Mouse (Mus musculus) kidney, embryonic 16.5 days (tissue): Measurements from ENCODE around the gene Tenm2. TPM values are rescaled to one million over a fixed set of nuclear protein-coding genes. Genes with fewer than 3 reads are reported as not detected.

ENCODE experiments used
- ATAC-seq: fragments of 200-750 bp; cut with Nextera tagmentation; 2 replicates; pipeline ENCODE4 v1.8.0; 2017; ENCODE audit warnings: moderate TSS enrichment; ENCODE audit not compliant: low FRiP score, low TSS enrichment
- H3K27ac ChIP-seq: fragments of 300-500 bp; sonication (generic); 2 replicates; pipeline ENCODE4 v1.5.1; 2014; ENCODE audit warnings: low read length
- H3K27me3 ChIP-seq: fragments of 300-500 bp; sonication (generic); 2 replicates; pipeline ENCODE4 v1.6.1; 2014; ENCODE audit warnings: low read length, control low read depth, mixed read lengths; ENCODE audit not compliant: insufficient read depth
- H3K36me3 ChIP-seq: fragments of 300-500 bp; sonication (generic); 2 replicates; pipeline ENCODE4 v1.6.1; 2014; ENCODE audit warnings: low read length, control low read depth, mixed read lengths; ENCODE audit not compliant: insufficient read depth
- H3K4me1 ChIP-seq: fragments of 300-500 bp; sonication (generic); 2 replicates; pipeline ENCODE4 v1.6.1; 2014; ENCODE audit warnings: low read length, control low read depth, mixed read lengths; ENCODE audit not compliant: insufficient read depth
- H3K4me2 ChIP-seq: fragments of 300-500 bp; sonication (generic); replicated peaks from 2 replicates; pipeline ENCODE4 v1.6.1; 2014; ENCODE audit warnings: low read depth, low read length
- H3K4me3 ChIP-seq: fragments of 300-500 bp; sonication (generic); 2 replicates; pipeline ENCODE4 v1.5.1; 2014; ENCODE audit warnings: mild to moderate bottlenecking, low read length
- H3K9ac ChIP-seq: fragments of 300-500 bp; sonication (generic); replicated peaks from 2 replicates; pipeline ENCODE4 v1.6.1; 2014; ENCODE audit warnings: low read length
- H3K9me3 ChIP-seq: fragments of 300-500 bp; sonication (generic); 2 replicates; pipeline ENCODE4 v1.6.1; 2016; ENCODE audit warnings: low read length, control low read depth
- WGBS: fragments of 180-500 bp; shearing (Covaris S2); extraction: QIAGEN DNeasy Blood & Tissue Kit; methylation state at CpG from one replicate; pipeline ENCODE4 v1.1.7; 2014; 5-methylcytosine and 5-hydroxymethylcytosine counted together
- polyA plus RNA-seq: library from polyadenylated mRNA; unstranded; fragments of >200 nt; fragmentation: Nextera tagmentation; extraction: Ambion mirVana; gene quantifications from 2 replicates; pipeline ENCODE4 v1.2.1, GENCODE M21; 2015

Gene Tenm2
- polyA plus RNA-seq, 1 experiment from 2014 or later = 0.76 TPM

DNA sequence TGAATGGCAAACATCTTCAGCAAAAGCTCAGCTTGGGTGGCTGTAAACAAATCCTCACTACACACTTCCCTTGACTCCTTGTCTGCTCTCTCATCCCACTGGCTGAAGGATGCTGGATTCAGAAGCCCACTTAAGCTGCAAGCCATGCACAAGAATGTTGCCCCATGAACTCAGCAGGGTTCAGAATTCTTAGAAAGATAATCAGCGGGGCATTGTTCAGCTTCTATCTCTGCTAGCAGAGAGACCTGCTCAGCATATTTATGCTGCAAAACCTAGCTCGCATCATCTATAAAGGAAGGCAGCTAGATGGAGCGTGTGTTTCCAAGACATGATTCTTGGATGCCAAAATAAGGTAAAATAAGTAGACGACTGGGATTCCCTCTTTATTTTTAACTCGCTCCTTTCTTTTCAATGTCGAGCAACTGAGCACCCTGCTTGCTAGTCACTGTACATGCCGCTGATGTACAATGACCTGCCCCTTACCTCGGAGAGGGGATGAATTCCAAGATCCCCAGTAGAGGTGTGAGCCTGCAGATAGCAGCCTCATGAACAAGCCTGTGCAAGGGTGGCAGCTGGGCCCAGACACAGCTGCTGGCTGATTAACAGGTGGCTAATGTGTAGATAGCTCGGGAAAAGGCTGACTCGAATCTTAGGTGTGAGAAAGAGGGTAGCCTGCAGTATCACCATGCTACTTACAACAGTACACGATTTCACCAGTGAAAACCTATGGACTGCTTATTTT is 686.2 kb downstream of the Tenm2 start:
- 83% methylated on average over 11 of the region's 11 CpGs for WGBS
- Histone ChIP-seq H3K27ac (no peak overlapping the region), H3K36me3 (no peaks in the 10 kb centered on the region), H3K9me3 (no peaks in the 10 kb centered on the region), H3K9ac (no peak overlapping the region), H3K4me1 (no peaks in the 10 kb centered on the region), H3K27me3 (no peaks in the 10 kb centered on the region), H3K4me2 (no peak overlapping the region), H3K4me3 (no peak overlapping the region)
- no peak for ATAC-seq

DNA sequence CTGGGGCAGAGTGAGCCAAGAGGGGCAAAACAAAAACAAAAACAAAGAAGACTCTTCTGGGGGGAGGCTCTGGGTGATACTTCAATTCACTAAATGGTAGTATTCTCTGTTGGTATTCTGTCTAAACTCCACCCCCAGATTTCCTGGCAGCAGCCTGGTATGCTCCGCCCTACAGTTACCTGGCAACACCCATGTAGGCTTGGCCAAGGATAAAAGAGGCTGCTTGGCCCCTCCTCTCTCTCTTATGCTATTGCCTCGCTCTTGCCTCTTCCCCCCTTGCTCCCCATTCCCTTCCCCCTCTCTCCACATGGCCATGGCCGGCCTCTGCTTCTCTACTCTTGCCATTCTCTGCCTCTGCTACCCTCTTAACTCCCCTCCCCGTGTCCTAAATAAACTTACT is 687.6 kb downstream of the Tenm2 start:
- H3K36me3 ChIP-seq = no peaks in the 10 kb centered on the region
- no peaks in the 10 kb centered on the region for H3K4me1 ChIP-seq
- ATAC-seq = no peak
- WGBS = 78% methylated on average over 4 of the region's 4 CpGs
- H3K4me3 ChIP-seq = no peak overlapping the region
- no peaks in the 10 kb centered on the region for H3K9me3 ChIP-seq
- no peak overlapping the region for H3K9ac ChIP-seq
- H3K4me2 ChIP-seq = no peak overlapping the region
- H3K27ac ChIP-seq = no peak overlapping the region
- no peaks in the 10 kb centered on the region for H3K27me3 ChIP-seq

DNA sequence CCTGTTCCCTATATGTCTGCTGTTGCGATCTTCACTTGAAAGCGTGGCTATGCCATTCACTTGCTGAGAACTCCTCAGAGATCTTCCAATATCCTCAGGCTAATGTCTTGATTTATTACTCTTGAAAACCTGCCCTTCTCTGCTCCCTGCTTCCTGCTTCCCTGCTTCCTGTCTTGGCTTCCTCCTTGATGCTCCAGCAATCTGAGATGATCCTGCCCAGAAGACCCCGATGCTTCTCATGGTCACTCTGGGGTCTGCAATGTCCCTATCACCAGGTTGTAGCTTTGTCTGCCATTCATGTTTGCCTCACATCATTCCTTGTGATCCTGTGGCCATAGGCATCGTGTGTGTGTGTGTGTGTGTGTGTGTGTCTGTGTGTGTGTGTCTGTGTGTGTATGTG is 697.6 kb downstream of the Tenm2 start:
- Histone ChIP-seq H3K4me2 (no peak overlapping the region), H3K9me3 (no peaks in the 10 kb centered on the region), H3K27me3 (no peaks in the 10 kb centered on the region; the same call in 1 of the 2 replicates), H3K36me3 (no peaks in the 10 kb centered on the region), H3K4me1 (no peaks in the 10 kb centered on the region), H3K4me3 (no peak overlapping the region), H3K9ac (no peak overlapping the region), H3K27ac (no peak overlapping the region)
- ATAC-seq = peak; percentile 37; the same call in 1 of the 2 replicates
- WGBS = 47% methylated on average over 4 of the region's 4 CpGs

DNA sequence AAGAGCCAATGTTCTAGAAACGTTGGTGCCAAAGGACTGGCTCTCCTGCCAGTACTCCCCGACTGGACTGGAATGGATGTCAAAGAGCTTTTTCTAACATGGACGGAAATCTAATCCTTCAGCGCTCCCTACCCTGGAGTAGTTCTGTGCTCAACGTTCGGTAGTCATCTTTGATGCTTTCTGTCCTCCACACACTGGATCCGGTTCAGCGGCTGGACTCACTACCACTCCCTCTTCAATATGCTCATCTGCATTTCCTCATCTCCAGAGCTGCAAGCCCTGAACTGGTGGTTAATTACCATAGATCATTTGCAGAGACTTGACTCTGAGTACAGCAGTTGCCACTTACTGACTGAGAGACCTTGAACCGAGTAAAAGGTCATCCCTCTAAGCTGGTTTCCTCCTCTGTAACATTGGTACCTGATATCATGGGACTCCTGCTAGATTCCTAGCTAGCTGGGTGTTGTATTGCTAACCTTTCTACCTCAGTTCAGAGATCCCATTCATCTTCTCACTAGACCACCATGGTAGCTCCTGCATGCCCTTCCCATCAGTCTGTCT is 698.1 kb downstream of the Tenm2 start:
- Histone ChIP-seq H3K4me2 (no peak overlapping the region), H3K4me3 (no peak overlapping the region), H3K36me3 (no peaks in the 10 kb centered on the region), H3K9ac (no peak overlapping the region), H3K27ac (no peak overlapping the region), H3K4me1 (no peaks in the 10 kb centered on the region), H3K9me3 (no peaks in the 10 kb centered on the region), H3K27me3 (no peaks in the 10 kb centered on the region; the same call in 1 of the 2 replicates)
- 52% methylated on average over 9 of the region's 9 CpGs for WGBS
- peak; percentile 90 for ATAC-seq

DNA sequence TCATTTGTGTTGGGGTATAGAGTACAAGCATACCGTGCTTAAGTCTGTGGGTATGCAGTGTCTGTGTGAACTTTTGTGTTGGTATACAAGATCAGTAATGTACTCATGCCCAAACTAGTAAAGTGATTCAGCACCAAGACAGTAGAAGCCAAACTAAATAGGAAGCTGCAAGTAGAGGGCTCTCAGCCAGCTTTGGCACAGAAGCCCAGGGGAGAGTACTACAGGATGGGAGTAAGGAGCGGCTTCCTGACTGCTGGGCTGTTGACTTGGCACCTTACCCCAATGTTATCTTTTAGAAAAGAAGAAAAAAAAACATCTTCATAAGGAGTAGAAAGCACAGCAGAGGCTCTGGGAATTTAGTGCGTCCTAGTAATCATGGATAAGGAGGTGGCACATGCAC is 700.2 kb downstream of the Tenm2 start:
- WGBS = 91% methylated on average over 3 of the region's 3 CpGs

DNA sequence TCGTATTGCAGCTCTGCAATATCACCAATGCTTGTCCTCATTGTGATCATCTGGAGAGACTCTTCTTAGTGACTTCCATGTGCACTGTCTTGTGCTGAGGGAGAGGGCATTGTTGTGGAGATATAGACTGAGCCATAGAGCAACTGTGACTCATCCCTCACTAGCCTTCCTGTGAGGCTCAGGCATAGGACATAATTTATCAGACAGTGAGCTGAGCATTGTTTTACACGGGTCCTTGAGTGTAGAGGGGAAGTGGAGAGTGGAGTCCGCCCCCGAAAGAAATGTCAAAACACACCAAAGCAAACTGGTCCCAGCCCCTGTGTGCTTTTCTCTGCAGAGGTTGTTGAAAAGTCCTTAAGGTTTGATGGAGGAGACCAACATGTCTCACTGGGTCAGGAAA is 704.1 kb downstream of the Tenm2 start:
- Histone ChIP-seq H3K9ac (no peak overlapping the region), H3K4me3 (no peak overlapping the region), H3K9me3 (no peaks in the 10 kb centered on the region), H3K4me2 (no peak overlapping the region), H3K27ac (no peak overlapping the region), H3K27me3 (no peaks in the 10 kb centered on the region), H3K36me3 (no peaks in the 10 kb centered on the region), H3K4me1 (no peaks in the 10 kb centered on the region)
- 38% methylated on average over 4 of the region's 4 CpGs for WGBS
- ATAC-seq = peak; percentile 51; the same call in 1 of the 2 replicates

More for the DNA sequence above, 700.2 kb downstream of the Tenm2 start:
- Histone ChIP-seq H3K36me3 (no peaks in the 10 kb centered on the region), H3K4me2 (no peak overlapping the region), H3K4me3 (no peak overlapping the region), H3K9ac (no peak overlapping the region), H3K27ac (no peak overlapping the region), H3K27me3 (no peaks in the 10 kb centered on the region; the same call in 1 of the 2 replicates), H3K9me3 (no peaks in the 10 kb centered on the region), H3K4me1 (no peaks in the 10 kb centered on the region)
- no peak for ATAC-seq

DNA sequence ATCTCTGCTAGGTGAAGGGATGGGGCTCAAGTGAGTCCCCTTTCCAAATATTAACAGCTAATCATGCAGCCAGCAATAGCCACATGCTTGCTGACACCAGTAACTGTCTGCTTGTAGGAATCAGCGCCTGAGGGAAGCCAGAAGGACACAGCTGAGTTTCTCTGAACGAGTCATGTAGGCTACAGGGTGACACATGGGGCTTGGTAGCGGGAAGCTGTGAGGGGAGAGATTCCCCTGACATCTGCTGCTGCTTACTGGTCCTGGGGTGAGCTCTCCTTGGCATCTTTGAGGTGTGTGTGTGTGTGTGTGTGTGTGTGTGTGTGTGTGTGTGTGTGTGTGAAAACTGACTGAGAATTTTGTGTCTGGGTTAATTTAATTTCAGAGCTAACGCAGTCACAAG is 708.3 kb downstream of the Tenm2 start:
- no peak overlapping the region for H3K4me2 ChIP-seq
- H3K9ac ChIP-seq = no peak overlapping the region
- no peak overlapping the region for H3K27ac ChIP-seq
- H3K36me3 ChIP-seq = no peaks in the 10 kb centered on the region
- H3K9me3 ChIP-seq = no peaks in the 10 kb centered on the region
- H3K4me3 ChIP-seq = no peak overlapping the region
- no peaks in the 10 kb centered on the region for H3K27me3 ChIP-seq
- WGBS = 75% methylated on average over 4 of the region's 4 CpGs
- no peaks in the 10 kb centered on the region for H3K4me1 ChIP-seq
- ATAC-seq = no peak

DNA sequence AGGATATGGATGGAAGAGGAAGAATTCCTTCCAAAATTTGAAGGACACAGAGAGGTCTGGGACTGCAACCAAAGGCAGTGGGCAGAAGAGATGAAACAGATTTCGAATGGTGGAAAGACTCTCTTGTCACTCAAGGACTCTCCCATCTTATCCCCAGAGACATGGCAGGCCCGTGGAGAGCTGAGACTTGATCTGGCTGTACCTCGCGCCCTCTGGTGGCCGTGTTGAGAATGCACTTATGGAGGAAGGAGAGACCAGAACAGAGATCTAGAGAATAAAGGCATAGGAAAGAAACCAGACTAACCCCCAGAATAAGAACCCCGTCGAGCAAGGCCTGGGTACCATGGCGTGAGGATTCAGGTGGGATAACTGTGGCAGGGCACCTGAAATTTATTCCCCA is 709.4 kb downstream of the Tenm2 start:
- Histone ChIP-seq H3K4me3 (no peak overlapping the region), H3K9me3 (no peaks in the 10 kb centered on the region), H3K9ac (no peak overlapping the region), H3K4me1 (no peaks in the 10 kb centered on the region), H3K4me2 (no peak overlapping the region), H3K27me3 (no peaks in the 10 kb centered on the region), H3K27ac (no peak overlapping the region), H3K36me3 (no peaks in the 10 kb centered on the region)
- no peak for ATAC-seq
- 15% methylated on average over 8 of the region's 8 CpGs for WGBS

DNA sequence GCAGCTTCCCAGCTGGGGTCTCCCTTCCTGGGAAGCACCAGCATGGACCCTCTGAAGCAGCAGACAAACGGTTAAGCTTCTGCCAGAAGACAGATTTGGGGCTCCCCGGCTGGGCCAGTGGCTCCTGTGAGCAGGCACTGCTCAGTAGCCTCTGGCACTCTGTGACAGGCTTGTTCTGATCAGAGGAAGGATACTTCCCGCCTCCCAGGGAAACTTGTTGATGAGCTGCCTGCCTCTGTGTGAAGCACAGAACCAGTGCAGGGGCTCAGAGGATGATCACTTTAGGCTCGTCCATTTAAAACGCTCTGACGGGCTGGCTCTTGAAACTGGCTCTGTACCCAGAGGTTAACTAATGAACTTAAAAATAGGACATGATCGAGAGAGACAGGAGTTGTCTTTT is 723.3 kb downstream of the Tenm2 start:
- Histone ChIP-seq H3K9ac (no peak overlapping the region), H3K4me2 (no peak overlapping the region), H3K27me3 (no peaks in the 10 kb centered on the region), H3K9me3 (no peaks in the 10 kb centered on the region), H3K36me3 (no peaks in the 10 kb centered on the region), H3K4me3 (no peak overlapping the region), H3K4me1 (no peaks in the 10 kb centered on the region), H3K27ac (no peak overlapping the region)
- ATAC-seq = no peak
- WGBS = 55% methylated on average over 7 of the region's 7 CpGs

DNA sequence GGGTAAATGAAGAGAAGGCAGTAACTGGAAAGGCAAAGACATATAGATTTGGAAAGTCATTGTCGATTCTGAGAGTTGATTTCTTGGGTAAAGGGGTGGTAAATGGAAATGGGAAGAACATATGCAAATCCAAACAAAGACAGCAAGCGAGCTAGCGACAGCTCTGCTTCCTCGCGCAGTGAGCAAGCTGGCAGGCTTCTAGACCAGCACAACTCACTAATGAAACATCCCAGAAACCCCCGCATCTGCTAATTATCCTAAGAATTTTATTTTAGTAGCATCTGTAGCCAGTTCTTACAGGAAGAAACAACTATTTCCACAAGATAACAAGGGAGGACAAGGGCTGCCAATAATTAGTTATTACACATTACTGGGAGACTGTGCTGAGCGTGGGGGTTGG is 727.5 kb downstream of the Tenm2 start:
- Histone ChIP-seq H3K4me3 (no peak overlapping the region), H3K27me3 (no peaks in the 10 kb centered on the region), H3K36me3 (no peaks in the 10 kb centered on the region), H3K9me3 (no peaks in the 10 kb centered on the region), H3K4me1 (no peaks in the 10 kb centered on the region), H3K9ac (no peak overlapping the region), H3K27ac (no peak overlapping the region), H3K4me2 (no peak overlapping the region)
- WGBS = 85% methylated on average over 7 of the region's 7 CpGs
- ATAC-seq = no peak
